Mouse (Mus musculus): ENCODE data around the gene Pde1b. TPM values are rescaled to one million over a fixed set of nuclear protein-coding genes. Genes with fewer than 3 reads are reported as not detected.

The Pde1b gene
- 7.1 and 8.8 TPM in 2 replicates for polyA plus RNA-seq (2015; fragmentation: Nextera tagmentation; extraction: Ambion mirVana)

GRCm38 (mm10) chr15:103502435-103503250 is at the start of gene Pde1b:
Gene Pde1b (plus strand): TSS chr15:103503034.
- peaks cover 30% of the 10 kb centered on the region for H3K27me3 ChIP-seq
- H3K4me2 ChIP-seq = peak within 1 kb of the TSS; percentile 94
- H3K9me3 ChIP-seq = no peaks in the 10 kb centered on the region
- 1% methylated on average over 52 of the region's 63 CpGs for WGBS
- ATAC-seq (ENCODE audit: insufficient number of reproducible peaks, insufficient read depth, low FRiP score, low TSS enrichment, low read depth) = peak; percentile 86
- H3K36me3 ChIP-seq = no peaks in the 10 kb centered on the region
- peak within 1 kb of the TSS; percentile 29 for H3K27ac ChIP-seq
- H3K4me1 ChIP-seq = peaks cover 22% of the 10 kb centered on the region; the same call in 1 of the 2 replicates
- H3K9ac ChIP-seq = peak within 1 kb of the TSS; percentile 75
- H3K4me3 ChIP-seq = peak within 1 kb of the TSS; percentile 61

- 84% methylated on average over 13 of the region's 13 CpGs for WGBS
- H3K27me3 ChIP-seq = no peaks in the 10 kb centered on the region
- H3K9me3 ChIP-seq = no peaks in the 10 kb centered on the region
- H3K27ac ChIP-seq = no peak within 1 kb of the TSS
- no peak within 1 kb of the TSS for H3K4me3 ChIP-seq
- H3K4me2 ChIP-seq = no peak within 1 kb of the TSS
- no peaks in the 10 kb centered on the region for H3K36me3 ChIP-seq
- no peak for ATAC-seq (ENCODE audit: insufficient number of reproducible peaks, insufficient read depth, low FRiP score, low TSS enrichment, low read depth)
- no peaks in the 10 kb centered on the region for H3K4me1 ChIP-seq
- H3K9ac ChIP-seq = no peak within 1 kb of the TSS
These were observed 49.1 kb upstream of the Pde1b start, which contains the start of gene Nckap1l for GRCm38 (mm10) chr15:103453551-103454218. Gene Nckap1l (plus strand): TSS chr15:103453794.

GRCm38 (mm10) chr15:103454449-103454848 is 48.4 kb upstream of the Pde1b start:
- ATAC-seq (ENCODE audit: insufficient number of reproducible peaks, insufficient read depth, low FRiP score, low TSS enrichment, low read depth) = no peak
- Histone ChIP-seq H3K27me3 (no peaks in the 10 kb centered on the region), H3K9me3 (no peaks in the 10 kb centered on the region), H3K36me3 (no peaks in the 10 kb centered on the region), H3K27ac (no peak overlapping the region), H3K9ac (no peak overlapping the region), H3K4me3 (no peak overlapping the region), H3K4me1 (no peaks in the 10 kb centered on the region), H3K4me2 (no peak overlapping the region)
- 78% methylated on average over 6 of the region's 6 CpGs for WGBS

GRCm38 (mm10) chr15:103462539-103463261 is 40.1 kb upstream of the Pde1b start:
- Histone ChIP-seq H3K36me3 (no peaks in the 10 kb centered on the region), H3K9ac (no peak overlapping the region), H3K4me3 (no peak overlapping the region), H3K27ac (no peak overlapping the region), H3K27me3 (no peaks in the 10 kb centered on the region), H3K9me3 (no peaks in the 10 kb centered on the region), H3K4me2 (no peak overlapping the region), H3K4me1 (no peaks in the 10 kb centered on the region)
- WGBS = 65% methylated on average over 7 of the region's 7 CpGs
- ATAC-seq (ENCODE audit: insufficient number of reproducible peaks, insufficient read depth, low FRiP score, low TSS enrichment, low read depth) = no peak

GRCm38 (mm10) chr15:103471488-103472194 is 31.2 kb upstream of the Pde1b start:
- H3K36me3 ChIP-seq = no peaks in the 10 kb centered on the region
- ATAC-seq (ENCODE audit: insufficient number of reproducible peaks, insufficient read depth, low FRiP score, low TSS enrichment, low read depth) = no peak
- H3K27me3 ChIP-seq = no peaks in the 10 kb centered on the region
- 77% methylated on average over 7 of the region's 7 CpGs for WGBS
- peaks cover 13% of the 10 kb centered on the region; the same call in 1 of the 2 replicates for H3K4me1 ChIP-seq
- no peak overlapping the region for H3K27ac ChIP-seq
- no peak overlapping the region for H3K4me3 ChIP-seq
- H3K4me2 ChIP-seq = no peak overlapping the region
- H3K9ac ChIP-seq = no peak overlapping the region
- no peaks in the 10 kb centered on the region for H3K9me3 ChIP-seq

GRCm38 (mm10) chr15:103472265-103472664 is 30.6 kb upstream of the Pde1b start:
- no peak overlapping the region for H3K4me2 ChIP-seq
- no peaks in the 10 kb centered on the region for H3K9me3 ChIP-seq
- H3K27me3 ChIP-seq = no peaks in the 10 kb centered on the region
- H3K4me3 ChIP-seq = no peak overlapping the region
- H3K4me1 ChIP-seq = peaks cover 13% of the 10 kb centered on the region; the same call in 1 of the 2 replicates
- no peak overlapping the region for H3K27ac ChIP-seq
- no peak for ATAC-seq (ENCODE audit: insufficient number of reproducible peaks, insufficient read depth, low FRiP score, low TSS enrichment, low read depth)
- 39% methylated on average over 3 of the region's 3 CpGs for WGBS
- no peak overlapping the region for H3K9ac ChIP-seq
- H3K36me3 ChIP-seq = no peaks in the 10 kb centered on the region

GRCm38 (mm10) chr15:103473182-103473581 is 29.7 kb upstream of the Pde1b start:
- no peak for ATAC-seq (ENCODE audit: insufficient number of reproducible peaks, insufficient read depth, low FRiP score, low TSS enrichment, low read depth)
- Histone ChIP-seq H3K4me3 (no peak overlapping the region), H3K27me3 (no peaks in the 10 kb centered on the region), H3K9ac (no peak overlapping the region), H3K4me2 (no peak overlapping the region), H3K27ac (no peak overlapping the region), H3K4me1 (peaks cover 13% of the 10 kb centered on the region; the same call in 1 of the 2 replicates), H3K36me3 (no peaks in the 10 kb centered on the region), H3K9me3 (no peaks in the 10 kb centered on the region)
- 87% methylated on average over 7 of the region's 7 CpGs for WGBS

GRCm38 (mm10) chr15:103473769-103474168 is 29.1 kb upstream of the Pde1b start:
- no peak for ATAC-seq (ENCODE audit: insufficient number of reproducible peaks, insufficient read depth, low FRiP score, low TSS enrichment, low read depth)
- H3K4me3 ChIP-seq = no peak overlapping the region
- no peak overlapping the region for H3K9ac ChIP-seq
- no peaks in the 10 kb centered on the region for H3K9me3 ChIP-seq
- H3K27ac ChIP-seq = no peak overlapping the region
- no peaks in the 10 kb centered on the region for H3K36me3 ChIP-seq
- no peak overlapping the region for H3K4me2 ChIP-seq
- 74% methylated on average over 5 of the region's 5 CpGs for WGBS
- no peaks in the 10 kb centered on the region for H3K27me3 ChIP-seq
- H3K4me1 ChIP-seq = peaks cover 13% of the 10 kb centered on the region; the same call in 1 of the 2 replicates

GRCm38 (mm10) chr15:103479080-103479606 is 23.7 kb upstream of the Pde1b start:
- Histone ChIP-seq H3K9me3 (no peaks in the 10 kb centered on the region), H3K27me3 (peaks cover 2% of the 10 kb centered on the region; the same call in 1 of the 2 replicates), H3K9ac (no peak overlapping the region), H3K4me3 (no peak overlapping the region), H3K4me1 (no peaks in the 10 kb centered on the region), H3K4me2 (no peak overlapping the region), H3K36me3 (no peaks in the 10 kb centered on the region), H3K27ac (no peak overlapping the region)
- no peak for ATAC-seq (ENCODE audit: insufficient number of reproducible peaks, insufficient read depth, low FRiP score, low TSS enrichment, low read depth)
- WGBS = 75% methylated on average over 1 of the region's 1 CpGs

- ATAC-seq (ENCODE audit: insufficient number of reproducible peaks, insufficient read depth, low FRiP score, low TSS enrichment, low read depth) = no peak
- 83% methylated on average over 2 of the region's 2 CpGs for WGBS
- Histone ChIP-seq H3K4me3 (no peak overlapping the region), H3K9ac (no peak overlapping the region), H3K36me3 (no peaks in the 10 kb centered on the region), H3K4me1 (no peaks in the 10 kb centered on the region), H3K27ac (no peak overlapping the region), H3K4me2 (no peak overlapping the region), H3K9me3 (no peaks in the 10 kb centered on the region), H3K27me3 (peaks cover 2% of the 10 kb centered on the region; the same call in 1 of the 2 replicates)
These were observed 22.7 kb upstream of the Pde1b start for GRCm38 (mm10) chr15:103480129-103480528.

GRCm38 (mm10) chr15:103482488-103482887 is 20.3 kb upstream of the Pde1b start:
- no peak overlapping the region for H3K4me2 ChIP-seq

More at GRCm38 (mm10) chr15:103482488-103482887, 20.3 kb upstream of the Pde1b start:
- Histone ChIP-seq H3K9ac (no peak overlapping the region), H3K27ac (no peak overlapping the region), H3K9me3 (no peaks in the 10 kb centered on the region), H3K4me3 (no peak overlapping the region), H3K27me3 (peaks cover 2% of the 10 kb centered on the region; the same call in 1 of the 2 replicates), H3K36me3 (no peaks in the 10 kb centered on the region), H3K4me1 (no peaks in the 10 kb centered on the region)
- no peak for ATAC-seq (ENCODE audit: insufficient number of reproducible peaks, insufficient read depth, low FRiP score, low TSS enrichment, low read depth)
- WGBS = 7% methylated on average over 1 of the region's 1 CpGs

Measured in embryonic facial prominence, embryonic 13.5 days (tissue).